Mouse (Mus musculus): ENCODE measurements around the gene Tgfbr1. TPM values are rescaled to one million over a fixed set of nuclear protein-coding genes. Genes with fewer than 3 reads are reported as not detected.

The Tgfbr1 gene
- total RNA-seq, 2 experiments from 2014 or later, result 18.0 to 19.4 TPM

DNA sequence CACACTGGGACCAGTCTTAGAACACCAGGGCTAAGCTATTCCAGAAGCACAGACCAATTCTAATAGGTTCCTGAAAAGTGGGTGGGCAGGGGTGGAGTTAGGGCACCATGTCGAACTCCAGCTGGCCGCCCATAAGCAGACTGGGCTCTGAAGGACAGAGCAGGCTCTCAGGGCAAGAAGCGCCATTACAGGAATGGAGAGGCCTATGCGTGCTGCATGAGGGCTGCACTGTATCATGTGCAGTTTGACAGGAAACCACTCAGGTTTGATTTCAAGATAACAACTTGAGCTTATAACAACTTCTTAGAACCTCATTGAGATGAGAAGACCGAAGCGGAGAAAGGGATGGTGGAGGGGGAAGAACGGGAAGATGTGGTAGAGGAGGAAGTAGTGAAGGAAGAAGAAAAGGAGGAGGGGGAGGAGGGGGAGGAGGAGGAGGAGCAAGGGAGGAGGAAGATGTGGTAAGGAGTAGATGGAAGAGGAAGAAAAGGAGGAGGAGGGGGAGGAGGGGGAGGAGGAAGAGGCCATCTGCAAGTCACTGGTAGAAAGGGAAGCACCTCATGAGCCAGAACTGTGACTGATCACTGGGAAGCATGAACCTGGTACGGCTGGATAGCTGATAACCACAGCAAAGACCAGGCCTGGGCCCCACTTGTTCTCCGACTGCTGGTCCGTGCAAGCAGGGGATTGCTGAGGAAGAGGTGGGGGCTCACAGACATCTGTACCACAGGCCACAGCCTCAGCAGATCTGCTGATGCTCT lies 33.3 kb upstream of the Tgfbr1 start:
- H3K27ac ChIP-seq, result no peak overlapping the region
- no peak for TF ChIP-seq CTCF (IDR thresholded peaks at IDR 0.05)
- no peak overlapping the region for H3K4me3 ChIP-seq
- no peak for DNase-seq (ENCODE audit: extremely low spot score in 1 of 2, low spot score in 2 of 2)
- intact Hi-C loops (cut with DNase I), result no loop called here

- intact Hi-C loops (cut with DNase I), result no loop called here
- TF ChIP-seq CTCF (IDR thresholded peaks at IDR 0.05), result no peak
- no peak overlapping the region for H3K27ac ChIP-seq
- no peak overlapping the region for H3K4me3 ChIP-seq
- DNase-seq (ENCODE audit: extremely low spot score in 1 of 2, low spot score in 2 of 2), result no peak
Measured at GRCm38 (mm10) chr4:47322315-47322714, 30.7 kb upstream of the Tgfbr1 start.

GRCm38 (mm10) chr4:47324206-47324605 lies 28.8 kb upstream of the Tgfbr1 start:
- no peak for TF ChIP-seq CTCF (IDR thresholded peaks at IDR 0.05)
- H3K4me3 ChIP-seq, result no peak overlapping the region
- no peak for DNase-seq (ENCODE audit: extremely low spot score in 1 of 2, low spot score in 2 of 2)
- H3K27ac ChIP-seq, result no peak overlapping the region
- intact Hi-C loops (cut with DNase I), result no loop called here

GRCm38 (mm10) chr4:47327782-47328181 lies 25.2 kb upstream of the Tgfbr1 start:
- H3K27ac ChIP-seq, result no peak overlapping the region
- TF ChIP-seq CTCF (IDR thresholded peaks at IDR 0.05), result no peak
- intact Hi-C loops (cut with DNase I), result no loop called here
- no peak overlapping the region for H3K4me3 ChIP-seq
- DNase-seq (ENCODE audit: extremely low spot score in 1 of 2, low spot score in 2 of 2), result no peak

- no peak overlapping the region for H3K4me3 ChIP-seq
- intact Hi-C loops (cut with DNase I), result no loop called here
- no peak for DNase-seq (ENCODE audit: extremely low spot score in 1 of 2, low spot score in 2 of 2)
- no peak for TF ChIP-seq CTCF (IDR thresholded peaks at IDR 0.05)
- H3K27ac ChIP-seq, result no peak overlapping the region
Measured at GRCm38 (mm10) chr4:47329285-47329684, 23.7 kb upstream of the Tgfbr1 start.

- H3K4me3 ChIP-seq, result no peak overlapping the region
- intact Hi-C loops (cut with DNase I), result no loop called here
- no peak for TF ChIP-seq CTCF (IDR thresholded peaks at IDR 0.05)
- DNase-seq (ENCODE audit: extremely low spot score in 1 of 2, low spot score in 2 of 2), result no peak
- no peak overlapping the region for H3K27ac ChIP-seq
Measured at GRCm38 (mm10) chr4:47330378-47331052, 22.5 kb upstream of the Tgfbr1 start.

GRCm38 (mm10) chr4:47332812-47333343 lies 20.1 kb upstream of the Tgfbr1 start:
- DNase-seq (ENCODE audit: extremely low spot score in 1 of 2, low spot score in 2 of 2), result no peak
- Histone ChIP-seq H3K4me3 (no peak overlapping the region), H3K27ac (no peak overlapping the region)
- intact Hi-C loops (cut with DNase I), result no loop called here
- no peak for TF ChIP-seq CTCF (IDR thresholded peaks at IDR 0.05)

DNA sequence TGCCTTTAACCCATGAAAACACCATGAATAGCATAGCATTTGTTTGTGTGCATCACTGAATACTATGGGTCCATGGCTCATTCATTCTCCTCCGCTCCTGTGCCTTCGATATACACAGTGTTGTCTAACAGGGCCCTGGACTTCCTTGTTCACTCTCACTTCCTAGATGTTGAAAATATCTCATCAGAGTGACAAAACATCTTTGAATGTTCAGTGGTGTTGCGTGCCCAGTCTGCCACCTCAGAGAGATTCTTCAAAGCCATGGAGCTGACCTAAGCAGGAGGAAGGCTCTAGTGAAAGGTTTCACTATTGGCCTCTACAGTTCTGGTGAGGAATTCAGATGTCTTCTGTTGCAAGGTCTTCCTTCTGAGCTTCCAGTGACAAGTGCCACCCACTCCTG lies 19.5 kb upstream of the Tgfbr1 start:
- TF ChIP-seq CTCF (IDR thresholded peaks at IDR 0.05), result no peak
- intact Hi-C loops (cut with DNase I), result no loop called here
- no peak for DNase-seq (ENCODE audit: extremely low spot score in 1 of 2, low spot score in 2 of 2)
- Histone ChIP-seq H3K27ac (no peak overlapping the region), H3K4me3 (no peak overlapping the region)

GRCm38 (mm10) chr4:47336941-47337600 lies 16.0 kb upstream of the Tgfbr1 start:
- no peak for TF ChIP-seq CTCF (IDR thresholded peaks at IDR 0.05)
- no peak for DNase-seq (ENCODE audit: extremely low spot score in 1 of 2, low spot score in 2 of 2)
- Histone ChIP-seq H3K4me3 (no peak overlapping the region), H3K27ac (no peak overlapping the region)
- intact Hi-C loops (cut with DNase I), result no loop called here

DNA sequence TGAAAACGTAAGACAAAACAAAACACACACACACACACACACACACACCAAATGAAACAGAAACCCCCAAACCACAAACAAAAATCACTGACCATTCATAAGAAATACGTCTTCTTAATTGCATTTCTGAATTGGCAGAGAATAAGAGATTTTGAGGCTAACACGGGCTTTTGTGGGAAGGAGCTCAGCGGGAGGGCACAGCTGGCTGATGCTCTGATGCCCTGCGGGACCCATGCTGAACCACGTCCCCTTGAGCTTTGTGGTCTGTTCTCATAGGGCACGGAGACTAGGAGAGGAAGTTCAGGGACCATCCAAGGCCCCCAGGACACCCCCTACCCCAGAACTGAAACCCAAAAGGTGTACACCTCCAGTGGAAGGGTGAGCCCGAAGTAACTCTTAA lies 10.4 kb upstream of the Tgfbr1 start:
- no peak for TF ChIP-seq CTCF (IDR thresholded peaks at IDR 0.05)
- Histone ChIP-seq H3K4me3 (no peak overlapping the region), H3K27ac (no peak overlapping the region)
- DNase-seq (ENCODE audit: extremely low spot score in 1 of 2, low spot score in 2 of 2), result no peak
- intact Hi-C loops (cut with DNase I), result no loop called here

DNA sequence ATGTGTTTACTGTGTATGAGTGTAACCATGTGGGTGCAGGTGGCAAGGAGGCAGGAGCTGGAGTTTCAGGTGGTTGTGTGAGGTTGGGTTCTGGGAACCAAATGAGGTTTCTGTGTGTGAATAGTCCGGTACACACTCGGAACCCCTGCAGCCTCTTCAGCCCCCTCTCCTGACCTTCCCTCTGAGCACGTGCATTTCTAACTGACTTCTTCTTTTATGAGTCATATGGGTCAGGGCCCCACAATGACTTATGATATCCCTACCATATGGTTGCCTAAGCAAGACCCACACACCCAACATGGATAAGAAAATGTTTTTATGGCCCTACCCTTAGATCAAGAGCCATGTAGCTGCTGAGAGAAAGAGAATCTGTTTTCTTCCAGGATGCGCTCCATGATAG lies 6.0 kb upstream of the Tgfbr1 start:
- TF ChIP-seq CTCF (IDR thresholded peaks at IDR 0.05), result no peak
- no peak overlapping the region for H3K4me3 ChIP-seq
- intact Hi-C loops (cut with DNase I), result no loop called here

GRCm38 (mm10) chr4:47349759-47350158 lies 3.3 kb upstream of the Tgfbr1 start:
- no peak for TF ChIP-seq CTCF (IDR thresholded peaks at IDR 0.05)
- H3K4me3 ChIP-seq, result no peak overlapping the region
- no peak for DNase-seq (ENCODE audit: extremely low spot score in 1 of 2, low spot score in 2 of 2)
- intact Hi-C loops (cut with DNase I), result no loop called here
- no peak overlapping the region for H3K27ac ChIP-seq

More for the DNA sequence above, 6.0 kb upstream of the Tgfbr1 start:
- H3K27ac ChIP-seq, result no peak overlapping the region
- no peak for DNase-seq (ENCODE audit: extremely low spot score in 1 of 2, low spot score in 2 of 2)

Data from left cerebral cortex, adult 2 months (tissue).